Mouse (Mus musculus) embryonic facial prominence, embryonic 12.5 days (tissue): ENCODE data around the gene Gm49416. TPM values are rescaled to one million over a fixed set of nuclear protein-coding genes. Genes with fewer than 3 reads are reported as not detected.

Experiments used
- ATAC-seq: fragments of 200-750 bp; cut with Nextera tagmentation; 2 replicates; pipeline ENCODE4 v1.8.0; 2017; ENCODE audit not compliant: insufficient number of reproducible peaks, insufficient read depth, low FRiP score, low TSS enrichment
- H3K27ac ChIP-seq: fragments of 300-500 bp; sonication (generic); 2 replicates; pipeline ENCODE4 v1.5.1; 2016; ENCODE audit warnings: mild to moderate bottlenecking
- H3K27me3 ChIP-seq: fragments of 300-500 bp; sonication (generic); 2 replicates; pipeline ENCODE4 v1.6.1; 2016; ENCODE audit warnings: mild to moderate bottlenecking, moderate library complexity
- H3K36me3 ChIP-seq: fragments of 300-500 bp; sonication (generic); 2 replicates; pipeline ENCODE4 v1.6.1; 2016; ENCODE audit warnings: mild to moderate bottlenecking
- H3K4me1 ChIP-seq: fragments of 300-500 bp; sonication (generic); 2 replicates; pipeline ENCODE4 v1.6.1; 2016
- H3K4me2 ChIP-seq: fragments of 300-500 bp; sonication (generic); replicated peaks from 2 replicates; pipeline ENCODE4 v1.6.1; 2016; ENCODE audit warnings: mild to moderate bottlenecking, moderate library complexity
- H3K4me3 ChIP-seq: fragments of 300-500 bp; sonication (generic); 2 replicates; pipeline ENCODE4 v1.5.1; 2016; ENCODE audit warnings: mild to moderate bottlenecking
- H3K9ac ChIP-seq: fragments of 300-500 bp; sonication (generic); 2 replicates; pipeline ENCODE4 v1.6.1; 2016; ENCODE audit warnings: mild to moderate bottlenecking, moderate library complexity
- H3K9me3 ChIP-seq: fragments of 300-500 bp; sonication (generic); 2 replicates; pipeline ENCODE4 v1.6.1; 2016; ENCODE audit warnings: mild to moderate bottlenecking, moderate library complexity
- WGBS: fragments of 180-500 bp; shearing (Covaris S2); methylation state at CpG from one replicate; pipeline ENCODE4 v1.1.7; 2016; 5-methylcytosine and 5-hydroxymethylcytosine counted together
- microRNA-seq: library from miRNA; unstranded; fragments of <30 nt; microRNA quantifications from one replicate; pipeline ENCODE4, GENCODE M21; 2017
- polyA plus RNA-seq: library from polyadenylated mRNA; unstranded; fragments of >200 nt; fragmentation: Nextera tagmentation; extraction: Ambion mirVana; gene quantifications from 2 replicates; pipeline ENCODE4 v1.2.1, GENCODE M21; 2016

The Gm49416 gene
- polyA plus RNA-seq, 1 experiment from 2014 or later = not detected

- no peak overlapping the region for H3K27ac ChIP-seq
- no peak for ATAC-seq
- H3K4me3 ChIP-seq = peak overlapping the region; percentile 12; the same call in 1 of the 2 replicates
- WGBS = 55% methylated on average over 5 of the region's 5 CpGs
- H3K9ac ChIP-seq = no peak overlapping the region; the same call in 1 of the 2 replicates
- peaks cover 30% of the 10 kb centered on the region for H3K4me1 ChIP-seq
- H3K4me2 ChIP-seq = peak overlapping the region; percentile 72
- peaks cover 64% of the 10 kb centered on the region for H3K36me3 ChIP-seq
- no peaks in the 10 kb centered on the region for H3K27me3 ChIP-seq
- no peaks in the 10 kb centered on the region for H3K9me3 ChIP-seq
These were observed 55.3 kb downstream of the Gm49416 start for GRCm38 (mm10) chr19:8944062-8944461.

- Histone ChIP-seq H3K4me1 (peaks cover 30% of the 10 kb centered on the region), H3K9ac (peak overlapping the region; percentile 36; the same call in 1 of the 2 replicates), H3K4me3 (peak overlapping the region; percentile 24), H3K27me3 (no peaks in the 10 kb centered on the region), H3K27ac (0 out of 2 replicates have a peak overlapping the region, but pooled peaks have one; percentile 7), H3K4me2 (peak overlapping the region; percentile 72), H3K9me3 (no peaks in the 10 kb centered on the region), H3K36me3 (peaks cover 64% of the 10 kb centered on the region)
- ATAC-seq = no peak
- WGBS = 35% methylated on average over 5 of the region's 5 CpGs
These were observed 56.0 kb downstream of the Gm49416 start for GRCm38 (mm10) chr19:8944750-8945149.

Small RNA genes lying within 50 kb of the gene (microRNA-seq; reads per million reads assigned to microRNA genes)
- not detected for gene Mir5136

Other genes with a start within 250 kb of the Gm49416 start
- 0.63 and 0.69 TPM in 2 replicates for gene Chrm1, start 225.1 kb upstream of the Gm49416 start, polyA plus RNA-seq
- gene Slc3a2, start 165.6 kb upstream of the Gm49416 start, polyA plus RNA-seq = 119 and 122 TPM in 2 replicates
- gene Wdr74, start 153.1 kb upstream of the Gm49416 start, polyA plus RNA-seq = 88.5 and 98.3 TPM in 2 replicates
- gene 1700092M07Rik, start 148.2 kb upstream of the Gm49416 start, polyA plus RNA-seq = 2.6 and 2.7 TPM in 2 replicates
- gene Stx5a, start 147.5 kb upstream of the Gm49416 start, polyA plus RNA-seq = 165 and 172 TPM in 2 replicates
- gene Nxf1, start 131.9 kb upstream of the Gm49416 start, polyA plus RNA-seq = 218 and 221 TPM in 2 replicates
- gene Tmem223, start 117.9 kb upstream of the Gm49416 start, polyA plus RNA-seq = 202 and 221 TPM in 2 replicates
- 48.4 and 54.1 TPM in 2 replicates for gene Tmem179b, start 114.5 kb upstream of the Gm49416 start, polyA plus RNA-seq
- 39.9 and 40.4 TPM in 2 replicates for gene Taf6l, start 102.5 kb upstream of the Gm49416 start, polyA plus RNA-seq
- 166 and 170 TPM in 2 replicates for gene Polr2g, start 90.3 kb upstream of the Gm49416 start, polyA plus RNA-seq
- 6.5 and 7.2 TPM in 2 replicates for gene Zbtb3, start 86.4 kb upstream of the Gm49416 start, polyA plus RNA-seq
- gene Ttc9c, start 69.6 kb upstream of the Gm49416 start, polyA plus RNA-seq = 71.3 and 71.7 TPM in 2 replicates
- 6.2 TPM in 2 replicates for gene Hnrnpul2, start 68.9 kb upstream of the Gm49416 start, polyA plus RNA-seq
- gene AC129217.1, start 59.2 kb upstream of the Gm49416 start, polyA plus RNA-seq = not detected in 2 replicates
- 43.0 and 47.5 TPM in 2 replicates for gene Bscl2, start 51.5 kb upstream of the Gm49416 start, polyA plus RNA-seq
- gene Gng3, start 49.7 kb upstream of the Gm49416 start, polyA plus RNA-seq = 30.5 and 38.9 TPM in 2 replicates
- gene Lrrn4cl, start 38.2 kb upstream of the Gm49416 start, polyA plus RNA-seq = 0.18 and 0.77 TPM in 2 replicates
- 179 and 189 TPM in 2 replicates for gene Ubxn1, start 17.4 kb upstream of the Gm49416 start, polyA plus RNA-seq
- 66.0 and 67.6 TPM in 2 replicates for gene Uqcc3, start 8.0 kb upstream of the Gm49416 start, polyA plus RNA-seq
- gene Lbhd1, start 5.2 kb upstream of the Gm49416 start, polyA plus RNA-seq = 82.3 and 88.4 TPM in 2 replicates
- gene Gm49403, start 5.0 kb upstream of the Gm49416 start, polyA plus RNA-seq = not detected in 2 replicates
- 98.0 and 107 TPM in 2 replicates for gene 1810009A15Rik, start 73 bp upstream of the Gm49416 start, polyA plus RNA-seq
- 50.4 and 51.5 TPM in 2 replicates for gene Ints5, start 4.1 kb downstream of the Gm49416 start, polyA plus RNA-seq
- gene Ganab, start 9.1 kb downstream of the Gm49416 start, polyA plus RNA-seq = 112 and 119 TPM in 2 replicates
- 54.6 and 58.5 TPM in 2 replicates for gene B3gat3, start 31.4 kb downstream of the Gm49416 start, polyA plus RNA-seq
- gene Rom1, start 40.4 kb downstream of the Gm49416 start, polyA plus RNA-seq = 2.7 and 3.0 TPM in 2 replicates
- 29.0 and 29.7 TPM in 2 replicates for gene Eml3, start 40.6 kb downstream of the Gm49416 start, polyA plus RNA-seq
- 202 and 211 TPM in 2 replicates for gene Mta2, start 52.9 kb downstream of the Gm49416 start, polyA plus RNA-seq
- gene Tut1, start 64.9 kb downstream of the Gm49416 start, polyA plus RNA-seq = 35.6 and 38.1 TPM in 2 replicates
- gene Eef1g, start 78.1 kb downstream of the Gm49416 start, polyA plus RNA-seq = 471 and 477 TPM in 2 replicates
- gene Ahnak, start 100.4 kb downstream of the Gm49416 start, polyA plus RNA-seq = 24.4 and 27.7 TPM in 2 replicates
- not detected in 2 replicates for gene Scgb1a1, start 199.0 kb downstream of the Gm49416 start, polyA plus RNA-seq
- gene Asrgl1, start 246.7 kb downstream of the Gm49416 start, polyA plus RNA-seq = 16.4 and 17.6 TPM in 2 replicates